Mouse (Mus musculus) cerebellum, adult 2 months (tissue): ENCODE measurements around the gene Map4k2. TPM values are rescaled to one million over a fixed set of nuclear protein-coding genes. Genes with fewer than 3 reads are reported as not detected.

Experiments used
- DNase-seq, 2 experiments: peaks; one replicate each; pipeline ENCODE4 v3.0.0; 2021
- H3K27ac ChIP-seq: fragments of 200-500 bp; 2 replicates; pipeline ENCODE4 v1.5.1; 2012; ENCODE audit warnings: low read length, control low read depth, inconsistent platforms; ENCODE audit not compliant: insufficient read depth
- H3K27me3 ChIP-seq: fragments of 200-500 bp; 2 replicates; pipeline ENCODE4 v1.6.1; 2012; ENCODE audit warnings: inconsistent platforms, mild to moderate bottlenecking, low read length, moderate library complexity; ENCODE audit not compliant: control insufficient read depth, insufficient read depth
- H3K4me1 ChIP-seq: fragments of 200-500 bp; 2 replicates; pipeline ENCODE4 v1.6.1; 2011; ENCODE audit warnings: low read length; ENCODE audit not compliant: control insufficient read depth, insufficient read depth
- H3K4me3 ChIP-seq: fragments of 200-500 bp; replicated peaks from 2 replicates; pipeline ENCODE3; 2011; ENCODE audit warnings: mild to moderate bottlenecking, low read depth, low read length, control low read depth; ENCODE audit not compliant: insufficient read depth
- CTCF ChIP-seq: fragments of 200-500 bp; IDR thresholded peaks from 2 replicates; pipeline ENCODE4 v1.5.1; 2011; ENCODE audit warnings: low read depth, mild to moderate bottlenecking, control low read depth, low read length, moderate library complexity, borderline replicate concordance; ENCODE audit not compliant: insufficient read depth
- POLR2A ChIP-seq: fragments of 200-500 bp; IDR thresholded peaks from 2 replicates; pipeline ENCODE4 v1.6.1; 2011; ENCODE audit warnings: low read length, control low read depth, borderline replicate concordance; ENCODE audit not compliant: insufficient read depth
- WGBS: fragments of 180-500 bp; shearing (Covaris S2); methylation state at CpG from one replicate; pipeline ENCODE4 v1.1.7; 2018; 5-methylcytosine and 5-hydroxymethylcytosine counted together
- polyA plus RNA-seq: library from polyadenylated mRNA; depleted of rRNA; stranded (reverse); fragments of >200 nt; gene quantifications from 2 replicates; pipeline ENCODE4 v1.2.3, GENCODE M21; 2012

The Map4k2 gene
- polyA plus RNA-seq, 1 experiment: 317 TPM

DNA sequence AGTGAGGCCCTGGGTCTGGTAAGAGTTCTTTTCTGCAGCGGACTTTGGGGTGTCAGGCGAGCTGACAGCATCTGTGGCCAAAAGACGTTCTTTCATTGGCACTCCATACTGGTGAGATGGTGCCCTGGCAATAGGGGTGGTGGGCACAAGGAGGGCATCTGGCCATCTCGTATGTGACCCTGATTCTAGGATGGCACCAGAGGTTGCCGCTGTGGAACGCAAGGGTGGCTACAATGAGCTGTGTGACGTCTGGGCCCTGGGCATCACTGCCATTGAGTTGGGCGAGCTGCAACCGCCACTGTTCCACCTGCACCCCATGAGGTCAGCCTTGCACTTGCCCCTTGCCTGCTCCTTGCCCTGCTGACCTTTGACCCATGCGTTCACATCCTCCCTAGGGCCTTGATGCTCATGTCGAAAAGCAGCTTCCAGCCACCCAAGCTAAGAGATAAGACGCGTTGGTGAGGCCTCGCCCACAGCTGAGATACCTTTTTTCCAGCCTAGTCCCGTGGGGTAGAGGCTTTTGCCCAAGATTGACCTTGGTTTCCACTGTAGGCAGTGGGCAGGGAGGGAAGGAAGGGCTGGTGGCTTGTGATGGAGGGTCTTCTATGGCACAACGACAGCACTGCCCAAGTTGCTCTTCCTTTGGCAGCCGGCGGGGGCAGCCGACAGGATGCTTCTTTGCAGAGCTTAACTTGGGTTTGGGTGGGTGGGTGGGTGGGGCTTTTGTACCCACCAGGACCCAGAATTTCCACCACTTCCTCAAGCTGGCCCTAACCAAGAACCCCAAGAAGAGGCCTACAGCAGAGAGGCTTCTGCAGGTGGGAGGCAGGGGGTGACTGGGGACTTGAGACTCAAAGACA, 2.4 kb downstream of the Map4k2 start:
- H3K27me3 ChIP-seq: no peaks in the 10 kb centered on the region
- DNase-seq: no peak
- H3K4me1 ChIP-seq: peaks cover 25% of the 10 kb centered on the region
- WGBS: 83% methylated on average over 19 of the region's 19 CpGs
- H3K27ac ChIP-seq: peak overlapping the region; percentile 10; the same call in 1 of the 2 replicates
- TF ChIP-seq CTCF: no peak
- no peak overlapping the region for H3K4me3 ChIP-seq

DNA sequence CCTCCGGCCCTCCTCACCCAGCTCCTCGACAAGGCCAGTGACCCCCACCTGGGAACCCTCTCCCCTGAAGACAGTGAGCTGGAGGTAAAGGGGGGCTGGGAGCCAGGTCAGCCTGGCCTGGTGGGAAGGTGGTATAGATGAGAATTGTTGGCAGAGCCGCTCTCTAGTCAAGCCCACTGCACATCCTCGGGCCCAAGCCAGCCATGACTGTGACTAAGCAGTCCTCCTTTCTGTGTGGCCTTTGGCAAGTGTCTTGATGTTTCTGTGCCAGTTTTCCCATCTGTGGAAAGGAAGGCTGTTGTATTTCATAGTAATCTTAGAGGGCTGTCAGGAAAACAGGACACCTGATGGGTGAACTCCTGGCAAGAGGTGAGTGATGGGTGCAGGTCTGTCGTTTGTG, 3.1 kb downstream of the Map4k2 start:
- Histone ChIP-seq H3K4me1 (peaks cover 25% of the 10 kb centered on the region), H3K4me3 (no peak overlapping the region), H3K27me3 (no peaks in the 10 kb centered on the region), H3K27ac (peak overlapping the region; percentile 10; the same call in 1 of the 2 replicates)
- DNase-seq: peak in 1 of 2 experiments; percentile 74
- no peak for TF ChIP-seq POLR2A
- TF ChIP-seq CTCF: no peak
- 35% methylated on average over 5 of the region's 5 CpGs for WGBS

DNA sequence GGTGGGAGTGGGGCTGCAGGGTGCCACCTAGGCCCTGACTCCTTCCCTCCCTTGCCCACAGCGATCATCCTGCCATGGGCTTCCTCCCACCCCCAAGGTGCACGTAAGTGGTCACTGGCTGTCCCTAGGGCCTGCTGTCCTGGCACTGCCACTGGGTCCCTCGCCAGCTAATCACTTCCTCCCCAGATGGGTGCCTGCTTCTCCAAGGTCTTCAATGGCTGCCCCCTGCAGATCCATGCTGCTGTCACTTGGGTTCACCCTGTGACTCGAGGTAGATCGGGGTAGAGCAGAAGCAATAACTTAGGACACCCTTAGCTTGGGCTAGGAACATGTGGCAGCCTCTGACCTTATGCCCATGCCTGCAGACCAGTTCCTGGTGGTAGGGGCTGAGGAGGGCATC, 5.1 kb downstream of the Map4k2 start:
- DNase-seq: no peak
- 38% methylated on average over 5 of the region's 5 CpGs for WGBS
- Histone ChIP-seq H3K4me1 (peaks cover 25% of the 10 kb centered on the region), H3K4me3 (no peak overlapping the region), H3K27ac (no peak overlapping the region), H3K27me3 (no peaks in the 10 kb centered on the region)
- TF ChIP-seq POLR2A (no peak), CTCF (no peak)

DNA sequence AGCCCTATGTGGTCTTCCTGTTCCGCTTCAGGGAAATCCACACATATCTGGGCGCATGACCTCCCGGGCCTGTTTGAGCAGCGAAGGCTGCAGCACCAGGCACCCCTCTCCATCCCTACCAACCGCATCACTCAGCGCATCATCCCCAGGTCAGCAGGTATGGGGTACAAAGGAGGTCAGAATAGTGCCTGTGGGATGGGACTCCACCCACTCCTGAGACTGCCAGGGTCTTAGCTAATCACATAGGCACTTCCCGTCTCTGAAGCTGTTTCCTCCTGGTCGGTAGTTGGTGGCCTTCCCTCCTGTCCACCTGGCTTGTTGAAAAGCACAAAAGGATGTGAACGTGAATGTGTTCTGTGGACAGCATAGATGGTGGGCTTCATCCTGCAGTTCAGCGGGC, 5.7 kb downstream of the Map4k2 start:
- no peak for DNase-seq
- 88% methylated on average over 10 of the region's 10 CpGs for WGBS
- Histone ChIP-seq H3K4me3 (no peak overlapping the region), H3K27ac (no peak overlapping the region), H3K4me1 (peaks cover 24% of the 10 kb centered on the region), H3K27me3 (no peaks in the 10 kb centered on the region)
- TF ChIP-seq POLR2A (no peak), CTCF (no peak)

DNA sequence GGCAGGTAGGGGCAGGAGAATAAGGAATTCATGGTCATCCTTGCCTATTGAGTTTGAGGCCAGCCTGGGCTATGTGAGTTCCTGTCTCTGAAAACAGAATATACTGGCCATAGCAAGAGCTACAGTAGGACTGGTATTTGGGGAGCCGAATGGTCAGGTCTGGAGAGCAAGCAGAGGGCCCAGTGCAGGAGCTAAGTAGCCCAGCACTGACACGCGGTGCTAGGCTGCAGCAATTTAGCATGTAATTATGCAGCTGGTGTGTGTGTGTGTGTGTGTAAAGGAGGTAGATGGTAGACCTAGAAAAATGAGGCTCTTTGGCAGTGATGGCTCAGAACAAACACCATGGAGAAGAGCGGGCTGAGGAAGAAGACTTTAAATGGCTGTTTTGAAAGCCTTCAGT, 6.7 kb downstream of the Map4k2 start:
- H3K4me1 ChIP-seq: peaks cover 16% of the 10 kb centered on the region
- no peak for TF ChIP-seq POLR2A
- no peak for TF ChIP-seq CTCF
- no peaks in the 10 kb centered on the region for H3K27me3 ChIP-seq
- H3K4me3 ChIP-seq: no peak overlapping the region
- 90% methylated on average over 4 of the region's 4 CpGs for WGBS
- no peak overlapping the region for H3K27ac ChIP-seq
- no peak for DNase-seq

DNA sequence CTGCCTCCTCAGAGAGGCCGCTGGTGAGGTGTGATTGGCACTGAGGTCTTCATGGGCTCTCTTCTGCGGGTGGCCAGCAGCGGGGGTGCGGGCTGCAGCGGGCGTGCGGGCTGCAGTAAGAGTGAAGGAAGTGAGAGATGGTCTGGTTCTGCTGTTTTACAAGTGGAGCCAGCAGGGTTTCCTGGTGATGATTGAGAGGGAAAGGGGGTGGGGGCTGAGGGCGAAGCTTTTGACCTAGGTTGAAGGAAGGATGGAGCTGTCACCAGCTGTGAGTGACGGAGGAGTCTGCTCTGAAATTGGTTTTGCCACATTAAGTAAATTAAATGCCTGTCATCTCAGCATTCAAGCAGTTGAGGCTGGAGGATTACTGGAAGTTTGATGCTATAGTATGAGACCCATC, 7.8 kb downstream of the Map4k2 start:
- TF ChIP-seq CTCF: no peak
- TF ChIP-seq POLR2A: no peak
- 60% methylated on average over 9 of the region's 9 CpGs for WGBS
- H3K27ac ChIP-seq: no peak overlapping the region
- no peak overlapping the region for H3K4me3 ChIP-seq
- no peak for DNase-seq
- H3K4me1 ChIP-seq: peaks cover 8% of the 10 kb centered on the region
- H3K27me3 ChIP-seq: no peaks in the 10 kb centered on the region

DNA sequence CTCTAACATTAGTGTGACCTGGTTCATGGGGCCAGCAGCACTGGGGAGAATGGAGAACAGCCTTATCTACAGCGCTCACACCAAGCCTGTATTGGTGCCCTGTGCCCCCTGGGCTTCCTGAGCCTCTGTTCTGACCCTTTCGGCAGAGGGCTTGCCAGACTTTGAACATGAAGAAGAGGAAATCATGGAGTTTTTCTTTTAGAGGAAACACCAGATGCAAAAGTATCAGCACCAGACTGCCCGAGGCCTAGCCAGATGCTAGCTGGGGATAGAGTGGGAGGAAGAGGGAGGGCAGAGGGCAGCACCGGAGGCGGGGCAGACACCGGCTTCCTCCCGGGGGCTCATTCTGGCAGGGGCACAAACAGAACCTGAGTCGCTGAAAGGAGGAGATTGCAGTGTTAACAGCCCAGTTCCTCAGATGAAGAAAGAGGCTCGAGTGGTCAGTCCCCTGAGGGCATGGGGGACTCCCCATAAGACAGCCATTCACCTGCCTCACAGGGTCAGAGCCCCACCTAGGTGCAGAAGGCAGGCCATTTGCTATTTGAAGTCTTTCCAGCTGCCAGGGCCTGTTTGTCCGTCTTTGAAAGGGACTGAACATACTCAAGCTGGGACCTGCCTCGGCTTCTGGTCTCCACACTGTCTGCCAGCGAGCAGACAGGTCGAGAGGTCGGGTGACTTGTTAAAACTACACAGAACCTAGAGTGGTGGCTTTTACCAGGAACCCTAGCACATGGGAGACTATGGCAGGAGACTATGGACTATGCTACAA, 8.5 kb downstream of the Map4k2 start:
- H3K4me1 ChIP-seq: peaks cover 3% of the 10 kb centered on the region; the same call in 1 of the 2 replicates
- H3K4me3 ChIP-seq: no peak overlapping the region
- no peaks in the 10 kb centered on the region for H3K27me3 ChIP-seq
- no peak for DNase-seq
- TF ChIP-seq CTCF (no peak), POLR2A (no peak)
- H3K27ac ChIP-seq: no peak overlapping the region
- WGBS: 46% methylated on average over 14 of the region's 14 CpGs
